Mouse (Mus musculus) ES-Bruce4 (cell line): Measurements from ENCODE around the gene Kdm5b.
A peak's percentile ranks its signal among the peaks of the same experiment; 100 is the strongest.

ENCODE experiments used
- CTCF ChIP-seq: IDR thresholded peaks from one replicate; pipeline ENCODE4 v1.8.1; 2011; ENCODE audit warnings: low read depth, low read length
- POLR2A ChIP-seq: IDR thresholded peaks from one replicate; pipeline ENCODE4 v1.8.1; 2011; ENCODE audit warnings: low read length; ENCODE audit not compliant: insufficient read depth

DNA sequence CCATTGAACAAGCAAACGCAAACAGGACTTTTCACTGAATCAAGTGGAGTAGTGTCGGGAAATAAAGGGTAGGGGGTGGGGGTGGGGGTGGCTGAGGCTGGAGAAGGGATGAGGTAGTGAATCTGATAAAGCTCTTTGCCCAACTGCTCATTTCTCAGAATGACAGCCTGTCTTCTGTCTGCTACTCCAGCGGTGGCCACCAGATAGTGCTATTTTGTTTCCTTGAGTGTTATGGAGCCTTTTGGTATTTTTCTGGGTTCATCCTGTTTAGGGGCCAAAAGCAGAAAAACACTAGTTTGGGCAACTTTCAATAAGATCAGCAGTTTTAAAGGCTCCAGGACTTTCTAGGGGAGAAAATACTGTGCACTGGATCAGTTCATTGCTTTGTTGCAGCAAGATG is 76.7 kb downstream of the Kdm5b start:
- peak; percentile 9 for TF ChIP-seq CTCF
- no peak for TF ChIP-seq POLR2A
